ENCODE assay signal across 8 mouse cellular contexts in genomic region chr2:122235425-122235824, GRCm38 (mm10). TPM values are rescaled to one million over a fixed set of nuclear protein-coding genes. Genes with fewer than 3 reads are reported as not detected.
DNase-seq lines count a peak whose midpoint lies in the region; ATAC-seq and TF ChIP-seq lines count a peak whose summit lies in the region.

No protein-coding gene starts in this region.

- ATAC-seq in hindbrain, postnatal 0 days = no peak
- peak; percentile 27 for ATAC-seq in liver, embryonic 13.5 days (ENCODE audit: low read depth)
- no peak for ATAC-seq in cerebellum, adult (ENCODE audit: insufficient number of reproducible peaks, low FRiP score, low TSS enrichment)

- TF ChIP-seq POLR2A in MEL (IDR thresholded peaks at IDR 0.05; ENCODE audit: control insufficient read depth in 1 of 2, insufficient read depth in 1 of 2, low read depth in 1 of 2, low read length in 2 of 2, poor library complexity in 1 of 2) = no peak

- TF ChIP-seq RAD21 in MEL (IDR thresholded peaks at IDR 0.05; ENCODE audit: low read depth, low read length) = no peak

- no peak for TF ChIP-seq CTCF in MEL (IDR thresholded peaks at IDR 0.05 in 2 of 3, conservative IDR thresholded peaks at IDR 0.05 in 1 of 3; ENCODE audit: control insufficient read depth in 1 of 3, insufficient read depth in 1 of 3, low read depth in 2 of 3, low read length in 3 of 3, poor library complexity in 1 of 3, severe bottlenecking in 1 of 3)
- no peak for TF ChIP-seq CTCF in hindbrain, postnatal 0 days (IDR thresholded peaks at IDR 0.05; ENCODE audit: low read depth)

- H3K36me3 ChIP-seq in MEL (ENCODE audit: control insufficient read depth in 1 of 2, insufficient read depth in 2 of 2, low read length in 2 of 2) = peaks cover 0 to 22% of the 10 kb centered on the region in 2 experiments; a peak in 2 of 4 replicates
- H3K36me3 ChIP-seq in embryonic facial prominence, embryonic 10.5 days (replicated peaks) = no peaks in the 10 kb centered on the region
- H3K36me3 ChIP-seq in hindbrain, postnatal 0 days (ENCODE audit: insufficient read depth, low read length) = no peaks in the 10 kb centered on the region
- no peaks in the 10 kb centered on the region for H3K36me3 ChIP-seq in liver, embryonic 13.5 days

- WGBS in embryonic facial prominence, embryonic 10.5 days = 89% methylated on average over 2 of the region's 2 CpGs
- 66% methylated on average over 2 of the region's 2 CpGs for WGBS in hindbrain, postnatal 0 days
- 25% methylated on average over 2 of the region's 2 CpGs for WGBS in liver, embryonic 13.5 days (ENCODE audit: insufficient replicate concordance)

- H3K9ac ChIP-seq in MEL (ENCODE audit: control insufficient read depth, low read depth, low read length, poor library complexity, severe bottlenecking) = peak overlapping the region; percentile 86
- H3K9ac ChIP-seq in hindbrain, postnatal 0 days (replicated peaks; ENCODE audit: low read length) = peak overlapping the region; percentile 55; the same call in 1 of the 2 replicates
- peak overlapping the region; percentile 85 for H3K9ac ChIP-seq in liver, embryonic 13.5 days

- DNase-seq in MEL (ENCODE audit: low read depth, low spot score) = peak; percentile 47
- DNase-seq in embryonic facial prominence, embryonic 10.5 days (ENCODE audit: low spot score) = no peak
- DNase-seq in hindbrain, postnatal 0 days (ENCODE audit: low spot score) = no peak
- DNase-seq in liver, embryonic 13.5 days = peak; percentile 28
- no peak for DNase-seq in thymus, postnatal 25 days
- DNase-seq in left cerebral cortex, adult 9 months (ENCODE audit: low spot score in 2 of 2) = no peak
- DNase-seq in ovary, postnatal 10 days (ENCODE audit: low spot score) = no peak

- no peaks in the 10 kb centered on the region for H3K9me3 ChIP-seq in MEL (replicated peaks; ENCODE audit: insufficient read depth, low read length)
- no peaks in the 10 kb centered on the region for H3K9me3 ChIP-seq in embryonic facial prominence, embryonic 10.5 days
- no peaks in the 10 kb centered on the region for H3K9me3 ChIP-seq in hindbrain, postnatal 0 days (ENCODE audit: low read length)
- no peaks in the 10 kb centered on the region for H3K9me3 ChIP-seq in liver, embryonic 13.5 days (replicated peaks)

- H3K79me2 ChIP-seq in MEL (ENCODE audit: control insufficient read depth, insufficient read depth, low read length, poor library complexity) = peaks cover 9% of the 10 kb centered on the region

- peak overlapping the region; percentile 68 to 86 for H3K4me3 ChIP-seq in MEL (ENCODE audit: control insufficient read depth in 1 of 2, insufficient read depth in 1 of 2, low read depth in 2 of 2, low read length in 2 of 2)
- peak overlapping the region; percentile 70 for H3K4me3 ChIP-seq in embryonic facial prominence, embryonic 10.5 days
- peak overlapping the region; percentile 63 for H3K4me3 ChIP-seq in hindbrain, postnatal 0 days (ENCODE audit: low read length)
- peak overlapping the region; percentile 76 for H3K4me3 ChIP-seq in liver, embryonic 13.5 days (replicated peaks)

- H3K4me1 ChIP-seq in MEL (ENCODE audit: control insufficient read depth in 1 of 2, insufficient read depth in 2 of 2, low read length in 2 of 2) = peaks cover 6 to 15% of the 10 kb centered on the region in 2 experiments
- H3K4me1 ChIP-seq in embryonic facial prominence, embryonic 10.5 days = peaks cover 11% of the 10 kb centered on the region
- 0 out of 2 replicates have a peak, but pooled peaks cover 3% of the 10 kb centered on the region for H3K4me1 ChIP-seq in hindbrain, postnatal 0 days (ENCODE audit: insufficient read depth, low read length)
- H3K4me1 ChIP-seq in liver, embryonic 13.5 days (replicated peaks) = peaks cover 63% of the 10 kb centered on the region

- peak overlapping the region; percentile 84 for H3K4me2 ChIP-seq in hindbrain, postnatal 0 days (ENCODE audit: low read depth, low read length)
- H3K4me2 ChIP-seq in liver, embryonic 13.5 days = peak overlapping the region; percentile 86

- H3K27ac ChIP-seq in MEL (ENCODE audit: control insufficient read depth, low read depth, low read length) = peak overlapping the region; percentile 82
- H3K27ac ChIP-seq in embryonic facial prominence, embryonic 10.5 days (replicated peaks) = no peak overlapping the region
- H3K27ac ChIP-seq in hindbrain, postnatal 0 days = no peak overlapping the region
- H3K27ac ChIP-seq in liver, embryonic 13.5 days = peak overlapping the region; percentile 90

- TF ChIP-seq EP300 in MEL (IDR thresholded peaks at IDR 0.05; ENCODE audit: low read depth in 1 of 2, low read length in 2 of 2) = no peak

- no peaks in the 10 kb centered on the region for H3K27me3 ChIP-seq in MEL (ENCODE audit: control insufficient read depth in 1 of 2, insufficient read depth in 2 of 2, low read length in 2 of 2)
- H3K27me3 ChIP-seq in embryonic facial prominence, embryonic 10.5 days (replicated peaks; ENCODE audit: low read depth, poor library complexity, severe bottlenecking) = 0 out of 2 replicates have a peak, but pooled peaks cover 4% of the 10 kb centered on the region
- H3K27me3 ChIP-seq in hindbrain, postnatal 0 days (ENCODE audit: insufficient read depth, low read length) = no peaks in the 10 kb centered on the region
- H3K27me3 ChIP-seq in liver, embryonic 13.5 days = no peaks in the 10 kb centered on the region

TF ChIP-seq in MEL, 35 proteins besides CTCF, POLR2A, EP300 and RAD21:
- TF ChIP-seq MEF2A (IDR thresholded peaks at IDR 0.05; ENCODE audit: extremely low read depth, insufficient replicate concordance, low read depth, low read length, poor library complexity, severe bottlenecking) = no peak
- no peak for TF ChIP-seq MAZ (IDR thresholded peaks at IDR 0.05; ENCODE audit: low read depth, low read length)
- no peak for TF ChIP-seq KAT2A (conservative IDR thresholded peaks at IDR 0.05; ENCODE audit: low read depth, low read length)
- no peak for TF ChIP-seq USF2 (IDR thresholded peaks at IDR 0.05; ENCODE audit: borderline replicate concordance in 1 of 2, insufficient read depth in 1 of 2, low read depth in 1 of 2, low read length in 2 of 2)
- TF ChIP-seq MAFK (IDR thresholded peaks at IDR 0.05; ENCODE audit: borderline replicate concordance, low read depth, low read length) = no peak; the same call in 1 of the 2 replicates
- no peak for TF ChIP-seq NRF1 (IDR thresholded peaks at IDR 0.05; ENCODE audit: insufficient read depth, low read depth, low read length, poor library complexity, severe bottlenecking)
- TF ChIP-seq TBP (IDR thresholded peaks at IDR 0.05; ENCODE audit: low read depth, low read length) = peak; percentile 4; the same call in 1 of the 2 replicates
- TF ChIP-seq GABPA (IDR thresholded peaks at IDR 0.05; ENCODE audit: low read depth, low read length) = 0 out of 2 replicates have a peak, but pooled peaks have one; percentile 4
- no peak for TF ChIP-seq TAL1 (IDR thresholded peaks at IDR 0.05; ENCODE audit: low read length)
- 0 out of 2 replicates have a peak, but pooled peaks have one; percentile 3 for TF ChIP-seq USF1 (IDR thresholded peaks at IDR 0.05; ENCODE audit: low read depth, low read length)
- TF ChIP-seq MXI1 (IDR thresholded peaks at IDR 0.05; ENCODE audit: low read depth, low read length) = no peak
- TF ChIP-seq MAX (IDR thresholded peaks at IDR 0.05; ENCODE audit: low read length) = no peak
- TF ChIP-seq NELFE (IDR thresholded peaks at IDR 0.05; ENCODE audit: low read depth, low read length) = no peak
- no peak for TF ChIP-seq UBTF (IDR thresholded peaks at IDR 0.05; ENCODE audit: borderline replicate concordance, insufficient read depth, low read depth, low read length)

RNA-seq across cellular contexts. Expression of gene Sord, which starts 0.9 kb away (rescaled TPM):
- total RNA-seq in MEL (2012; rRNA removed) = 39.6 and 41.1 TPM in 2 replicates
- polyA plus RNA-seq in MEL (2012; ENCODE audit: insufficient read depth in 1 of 2, insufficient read length in 2 of 2, low read depth in 1 of 2, low replicate concordance in 2 of 2, missing spikeins in 1 of 2) = 10 to 100 TPM in 1 of 2 experiments, not detected in 1; 61.7 TPM
- 23.5 and 23.8 TPM in 2 replicates for polyA plus RNA-seq in embryonic facial prominence, embryonic 10.5 days (2016; fragmentation: Nextera tagmentation; extraction: Ambion mirVana)
- total RNA-seq in hindbrain, postnatal 0 days (2014; rRNA removed) = 24.1 and 26.7 TPM in 2 replicates
- 26.8 and 28.2 TPM in 2 replicates for polyA plus RNA-seq in hindbrain, postnatal 0 days (2015; fragmentation: Nextera tagmentation; extraction: Ambion mirVana)
- polyA plus RNA-seq in liver, embryonic 13.5 days (2015; fragmentation: Nextera tagmentation; extraction: Ambion mirVana) = 146 and 178 TPM in 2 replicates

RNA-seq across cellular contexts. Expression of gene Terb2, which starts 49.4 kb away (rescaled TPM):
- not detected in 2 replicates for total RNA-seq in MEL (2012; rRNA removed)
- not detected for polyA plus RNA-seq in MEL (2012; ENCODE audit: insufficient read depth in 1 of 2, insufficient read length in 2 of 2, low read depth in 1 of 2, low replicate concordance in 2 of 2, missing spikeins in 1 of 2)
- polyA plus RNA-seq in embryonic facial prominence, embryonic 10.5 days (2016; fragmentation: Nextera tagmentation; extraction: Ambion mirVana) = not detected in 2 replicates
- not detected in 2 replicates for total RNA-seq in hindbrain, postnatal 0 days (2014; rRNA removed)
- not detected in 2 replicates for polyA plus RNA-seq in hindbrain, postnatal 0 days (2015; fragmentation: Nextera tagmentation; extraction: Ambion mirVana)
- not detected in 2 replicates for polyA plus RNA-seq in liver, embryonic 13.5 days (2015; fragmentation: Nextera tagmentation; extraction: Ambion mirVana)

RNA-seq across cellular contexts. Expression of gene Patl2, which starts 49.4 kb away (rescaled TPM):
- 0.58 and 0.72 TPM in 2 replicates for total RNA-seq in MEL (2012; rRNA removed)
- under 1 TPM in 1 of 2 experiments, not detected in 1; 0.84 TPM for polyA plus RNA-seq in MEL (2012; ENCODE audit: insufficient read depth in 1 of 2, insufficient read length in 2 of 2, low read depth in 1 of 2, low replicate concordance in 2 of 2, missing spikeins in 1 of 2)
- 0.10 TPM in 1 of 2 replicates, not detected in the other for polyA plus RNA-seq in embryonic facial prominence, embryonic 10.5 days (2016; fragmentation: Nextera tagmentation; extraction: Ambion mirVana)
- total RNA-seq in hindbrain, postnatal 0 days (2014; rRNA removed) = not detected in 2 replicates
- 0.09 and 0.19 TPM in 2 replicates for polyA plus RNA-seq in hindbrain, postnatal 0 days (2015; fragmentation: Nextera tagmentation; extraction: Ambion mirVana)
- polyA plus RNA-seq in liver, embryonic 13.5 days (2015; fragmentation: Nextera tagmentation; extraction: Ambion mirVana) = 0.06 TPM in 2 replicates

Comparison
In these comparisons a context has a peak if more than half of its experiments do, and no peak if none do; other contexts are left out.
1. DNase-seq: peak in MEL (single experiment) and liver, embryonic 13.5 days (single experiment); none in embryonic facial prominence, embryonic 10.5 days (single experiment), hindbrain, postnatal 0 days (single experiment), thymus, postnatal 25 days (single experiment), left cerebral cortex, adult 9 months (0 of 2) and ovary, postnatal 10 days (single experiment).
2. H3K27ac ChIP-seq: peak in MEL (single experiment) and liver, embryonic 13.5 days (single experiment); none in embryonic facial prominence, embryonic 10.5 days (single experiment) and hindbrain, postnatal 0 days (single experiment).
3. Peak in every context shown above with its lines, with median percentiles within 50 percentile points of each other: H3K4me3 ChIP-seq and H3K9ac ChIP-seq.